Comparison of ENCODE assay signal across 9 mouse cellular contexts in genomic region chr19:59169936-59170765, GRCm38 (mm10). TPM values are rescaled to one million over a fixed set of nuclear protein-coding genes. Genes with fewer than 3 reads are reported as not detected.
A peak's percentile ranks its signal among the peaks of the same experiment; 100 is the strongest.
DNase-seq lines count a peak whose midpoint lies in the region; ATAC-seq and TF ChIP-seq lines count a peak whose summit lies in the region.
"Had no signal": no experiment of that assay in that cellular context is flagged by ENCODE, and none has a peak within 500 bp of the region (broad histone marks: within the 10 kb centered on the region; RNA-seq: fewer than 3 reads in every experiment).

Gene Vax1, minus strand, starts transcription at chr19:59170056.

- H3K4me3 ChIP-seq in ES-E14 (ENCODE audit: insufficient read depth in 1 of 2, low read depth in 1 of 2, low read length in 2 of 2, poor library complexity in 1 of 2, severe bottlenecking in 1 of 2) = peak within 1 kb of the TSS; percentile 47 to 52; a peak in 3 of 4 replicates
- peak within 1 kb of the TSS; percentile 7 to 33 for H3K4me3 ChIP-seq in heart, embryonic 14.5 days (ENCODE audit: control insufficient read depth in 1 of 2, insufficient read depth in 1 of 2, low read depth in 1 of 2, low read length in 2 of 2)
- H3K4me3 ChIP-seq in liver, embryonic 13.5 days (replicated peaks) = peak within 1 kb of the TSS; percentile 18

- no peak within 1 kb of the TSS; the same call in 1 of the 2 replicates for H3K9ac ChIP-seq in ES-E14 (ENCODE audit: insufficient read depth, low read depth, low read length, poor library complexity, severe bottlenecking)
- peak within 1 kb of the TSS; percentile 16; the same call in 1 of the 2 replicates for H3K9ac ChIP-seq in heart, embryonic 14.5 days (ENCODE audit: low read length)
- no peak within 1 kb of the TSS for H3K9ac ChIP-seq in liver, embryonic 13.5 days

- no peaks in the 10 kb centered on the region for H3K9me3 ChIP-seq in ES-E14 (ENCODE audit: control insufficient read depth, insufficient read depth, low read depth, low read length)
- H3K9me3 ChIP-seq in heart, embryonic 14.5 days (ENCODE audit: control insufficient read depth, low read length) = no peaks in the 10 kb centered on the region
- H3K9me3 ChIP-seq in liver, embryonic 13.5 days (replicated peaks) = no peaks in the 10 kb centered on the region

- H3K4me1 ChIP-seq in ES-E14 (ENCODE audit: control insufficient read depth in 2 of 2, insufficient read depth in 2 of 2, low read length in 2 of 2, poor library complexity in 1 of 2) = peaks cover 0 to 6% of the 10 kb centered on the region in 2 experiments; a peak in 1 of 4 replicates
- H3K4me1 ChIP-seq in heart, embryonic 14.5 days (ENCODE audit: control insufficient read depth in 2 of 2, insufficient read depth in 2 of 2, low read length in 2 of 2) = peaks cover 6 to 19% of the 10 kb centered on the region in 2 experiments; a peak in 3 of 4 replicates
- H3K4me1 ChIP-seq in liver, embryonic 13.5 days (replicated peaks) = peaks cover 3% of the 10 kb centered on the region

- H3K4me2 ChIP-seq in heart, embryonic 14.5 days (ENCODE audit: low read length) = peak within 1 kb of the TSS; percentile 57
- H3K4me2 ChIP-seq in liver, embryonic 13.5 days = peak within 1 kb of the TSS; percentile 30

- no peak for ATAC-seq in heart, embryonic 14.5 days (ENCODE audit: insufficient number of reproducible peaks, insufficient read depth, low FRiP score, low read depth)
- ATAC-seq in liver, embryonic 13.5 days (ENCODE audit: low read depth) = no peak

- under 1% methylated on average over 53 of the region's 54 CpGs for WGBS in heart, embryonic 14.5 days
- 2% methylated on average over 54 of the region's 54 CpGs for WGBS in liver, embryonic 13.5 days (ENCODE audit: insufficient replicate concordance)

- DNase-seq in adrenal gland, adult 18-20 months (ENCODE audit: low spot score in 2 of 2) = peak; percentile 12 to 26
- DNase-seq in adrenal gland, postnatal 4 days (ENCODE audit: low spot score in 2 of 2) = no peak
- DNase-seq in ES-E14 (ENCODE audit: low read depth, low spot score) = no peak
- no peak for DNase-seq in liver, embryonic 13.5 days
- DNase-seq in ovary, adult 18-20 months (ENCODE audit: low spot score) = no peak
- no peak for DNase-seq in urinary bladder, postnatal 10 days (ENCODE audit: low spot score)
- DNase-seq in cerebellum, adult 11-12 months = no peak

- in situ Hi-C loops in ES-E14 (cut with MboI; ENCODE audit: low sequenced_read_pairs in 2 of 2, unreplicated experiment in 2 of 2) = loop anchor here (5.0 kb wide), 1 partner anchor 292 kb away; no protein-coding TSS in a partner anchor

- no peak within 1 kb of the TSS for H3K27ac ChIP-seq in ES-E14 (ENCODE audit: insufficient read depth, low read depth, low read length, poor library complexity, severe bottlenecking)
- no peak within 1 kb of the TSS for H3K27ac ChIP-seq in heart, embryonic 14.5 days (replicated peaks in 1 of 2; ENCODE audit: control insufficient read depth in 1 of 2, insufficient read depth in 1 of 2, low read depth in 2 of 2, low read length in 2 of 2)
- no peak within 1 kb of the TSS for H3K27ac ChIP-seq in liver, embryonic 13.5 days

- no peaks in the 10 kb centered on the region for H3K36me3 ChIP-seq in ES-E14 (ENCODE audit: control insufficient read depth, insufficient read depth, low read length, poor library complexity, severe bottlenecking)
- H3K36me3 ChIP-seq in heart, embryonic 14.5 days (ENCODE audit: control insufficient read depth, insufficient read depth, low read length) = no peaks in the 10 kb centered on the region
- no peaks in the 10 kb centered on the region for H3K36me3 ChIP-seq in liver, embryonic 13.5 days

- H3K27me3 ChIP-seq in heart, embryonic 14.5 days (ENCODE audit: control insufficient read depth, insufficient read depth, low read length) = peaks cover 97% of the 10 kb centered on the region
- peaks cover 98% of the 10 kb centered on the region for H3K27me3 ChIP-seq in liver, embryonic 13.5 days

TF ChIP-seq in ES-E14, 5 proteins besides CTCF, POLR2A, EP300 and RAD21:
- TF ChIP-seq CHD2 (IDR thresholded peaks at IDR 0.05; ENCODE audit: low read depth, low read length) = no peak
- TF ChIP-seq ZNF384 (IDR thresholded peaks at IDR 0.05; ENCODE audit: low read depth, low read length) = no peak
- TF ChIP-seq MAFK (IDR thresholded peaks at IDR 0.05; ENCODE audit: insufficient read depth, low read depth, low read length) = no peak
- TF ChIP-seq ZC3H11A (IDR thresholded peaks at IDR 0.05; ENCODE audit: borderline replicate concordance, low read depth, low read length) = no peak
- no peak for TF ChIP-seq HCFC1 (IDR thresholded peaks at IDR 0.05; ENCODE audit: borderline replicate concordance, insufficient read depth, low read length)

RNA-seq across cellular contexts. Expression of gene Vax1, which starts in this region (rescaled TPM):
- total RNA-seq in adrenal gland, adult 18-20 months (2021) = not detected
- total RNA-seq in adrenal gland, postnatal 4 days (2021) = not detected
- total RNA-seq in ES-E14 (2012; rRNA removed) = not detected in 2 replicates
- not detected in 2 replicates for polyA plus RNA-seq in heart, embryonic 14.5 days (2014; fragmentation: Nextera tagmentation; extraction: Ambion mirVana)
- not detected in 2 replicates for polyA plus RNA-seq in liver, embryonic 13.5 days (2015; fragmentation: Nextera tagmentation; extraction: Ambion mirVana)
- total RNA-seq: common myeloid progenitor, adult 5-6 weeks had no signal

Comparison
In these comparisons a context has a peak if more than half of its experiments do, and no peak if none do; other contexts are left out.
1. Peak in DNase-seq in adrenal gland, adult 18-20 months; RNA of the gene not detected or under 1 TPM.